Mouse (Mus musculus) CH12.LX (cell line): ENCODE measurements around the gene Nsdhl. TPM values are rescaled to one million over a fixed set of nuclear protein-coding genes. Genes with fewer than 3 reads are reported as not detected.

ENCODE experiments used
- DNase-seq: peaks from one replicate; pipeline ENCODE4 v3.0.0-alpha.2; 2013; ENCODE audit errors: extremely low read depth
- H3K27ac ChIP-seq: 2 replicates; pipeline ENCODE4 v1.5.1; 2012; ENCODE audit warnings: low read depth, mild to moderate bottlenecking, control low read depth, moderate library complexity; ENCODE audit not compliant: insufficient read depth
- H3K27me3 ChIP-seq: replicated peaks from 2 replicates; pipeline ENCODE3; 2012; ENCODE audit warnings: inconsistent platforms
- H3K36me3 ChIP-seq, 2 experiments: replicated peaks in 1 of 2; 2 replicates each; pipeline versions ENCODE3 to v1.6.1; 2012; ENCODE audit warnings: inconsistent platforms in 1 of 2, low read length in 1 of 2, mild to moderate bottlenecking in 1 of 2, mixed read lengths in 1 of 2, moderate library complexity in 1 of 2; ENCODE audit not compliant: control insufficient read depth in 1 of 2, insufficient read depth in 1 of 2
- H3K4me1 ChIP-seq, 2 experiments: 2 replicates each; pipeline ENCODE4 v1.6.1; 2012; ENCODE audit warnings: inconsistent platforms in 1 of 2, moderate library complexity in 1 of 2; ENCODE audit not compliant: insufficient read depth in 2 of 2, control insufficient read depth in 1 of 2
- H3K4me2 ChIP-seq: 2 replicates; pipeline ENCODE4 v1.6.1; 2012; ENCODE audit warnings: low read depth, mild to moderate bottlenecking, control low read depth; ENCODE audit not compliant: poor library complexity, insufficient read depth, severe bottlenecking
- H3K4me3 ChIP-seq, 3 experiments: fragments of 150-350 bp in 1 of 3; sonication (generic) in 1 of 3; replicated peaks in 1 of 3; 2 replicates each; pipeline versions ENCODE3 to v1.5.1; 2011 to 2012; ENCODE audit warnings: low read depth in 2 of 3, low read length in 2 of 3, mild to moderate bottlenecking in 2 of 3, moderate library complexity in 2 of 3, control low read depth in 1 of 3, improper control_type of control experiment in 1 of 3, inconsistent platforms in 1 of 3, mixed read lengths in 1 of 3; ENCODE audit not compliant: poor library complexity in 1 of 3
- H3K79me2 ChIP-seq: replicated peaks from 2 replicates; pipeline ENCODE4 v1.6.1; 2012; ENCODE audit warnings: mild to moderate bottlenecking, moderate library complexity; ENCODE audit not compliant: control insufficient read depth, poor library complexity, insufficient read depth, severe bottlenecking; ENCODE audit errors: extremely low read depth
- H3K9ac ChIP-seq: 2 replicates; pipeline ENCODE4 v1.6.1; 2012; ENCODE audit warnings: low read depth, mild to moderate bottlenecking, control low read depth, moderate library complexity; ENCODE audit not compliant: insufficient read depth
- H3K9me3 ChIP-seq: replicated peaks from 2 replicates; pipeline ENCODE3; 2012; ENCODE audit warnings: low read length, inconsistent platforms, mixed read lengths
- BHLHE40 ChIP-seq: IDR thresholded peaks from 2 replicates; pipeline ENCODE4 v1.6.1; 2011; ENCODE audit warnings: mild to moderate bottlenecking, low read depth, low read length, improper control_type of control experiment
- CTCF ChIP-seq, 2 experiments: IDR thresholded peaks in 1 of 2; conservative IDR thresholded peaks in 1 of 2; 2 replicates each; pipeline ENCODE4 v1.5.1; 2011 to 2012; ENCODE audit warnings: low read depth in 2 of 2, low read length in 2 of 2, improper control_type of control experiment in 1 of 2, inconsistent platforms in 1 of 2, mild to moderate bottlenecking in 1 of 2, moderate library complexity in 1 of 2
- E2F4 ChIP-seq: IDR thresholded peaks from 2 replicates; pipeline ENCODE4 v1.6.1; 2011; ENCODE audit warnings: low read depth, low read length, improper control_type of control experiment; ENCODE audit not compliant: insufficient replicate concordance
- EP300 ChIP-seq: IDR thresholded peaks from 2 replicates; pipeline ENCODE4 v1.6.1; 2011; ENCODE audit warnings: low read length, improper control_type of control experiment
- ETS1 ChIP-seq: conservative IDR thresholded peaks from 2 replicates; pipeline ENCODE4 v1.6.1; 2012; ENCODE audit warnings: low read depth, mild to moderate bottlenecking, inconsistent platforms, low read length, improper control_type of control experiment, moderate library complexity
- GABPA ChIP-seq: IDR thresholded peaks from 2 replicates; pipeline ENCODE4 v1.6.1; 2012; ENCODE audit warnings: low read depth, low read length, improper control_type of control experiment, inconsistent platforms; ENCODE audit not compliant: insufficient replicate concordance
- HCFC1 ChIP-seq: IDR thresholded peaks from 2 replicates; pipeline ENCODE4 v1.6.1; 2012; ENCODE audit warnings: low read depth, mild to moderate bottlenecking, inconsistent platforms, low read length, improper control_type of control experiment
- MAZ ChIP-seq: IDR thresholded peaks from 2 replicates; pipeline ENCODE4 v1.6.1; 2012; ENCODE audit warnings: low read depth, mild to moderate bottlenecking, inconsistent platforms, low read length, improper control_type of control experiment, moderate library complexity
- MXI1 ChIP-seq: IDR thresholded peaks from 2 replicates; pipeline ENCODE4 v1.6.1; 2011; ENCODE audit warnings: mild to moderate bottlenecking, low read depth, low read length, improper control_type of control experiment
- PAX5 ChIP-seq: IDR thresholded peaks from 2 replicates; pipeline ENCODE4 v1.6.1; 2012; ENCODE audit warnings: low read length, inconsistent platforms, mixed read lengths
- RCOR1 ChIP-seq: conservative IDR thresholded peaks from 2 replicates; pipeline ENCODE4 v1.6.1; 2012; ENCODE audit warnings: low read depth, mild to moderate bottlenecking, inconsistent platforms, low read length, improper control_type of control experiment
- SIN3A ChIP-seq: IDR thresholded peaks from 2 replicates; pipeline ENCODE4 v1.6.1; 2012; ENCODE audit warnings: low read length, improper control_type of control experiment, inconsistent platforms
- USF1 ChIP-seq: IDR thresholded peaks from 2 replicates; pipeline ENCODE4 v1.6.1; 2014; ENCODE audit warnings: low read depth, mild to moderate bottlenecking, inconsistent platforms, low read length, improper control_type of control experiment
- USF2 ChIP-seq: conservative IDR thresholded peaks from 2 replicates; pipeline ENCODE4 v1.6.1; 2011; ENCODE audit warnings: low read depth, low read length, improper control_type of control experiment
- ZC3H11A ChIP-seq: IDR thresholded peaks from 2 replicates; pipeline ENCODE4 v1.6.1; 2012; ENCODE audit warnings: low read depth, mild to moderate bottlenecking, inconsistent platforms, low read length, improper control_type of control experiment
- ZMIZ1 ChIP-seq: IDR thresholded peaks from 2 replicates; pipeline ENCODE4 v1.6.1; 2012; ENCODE audit warnings: low read depth, mild to moderate bottlenecking, inconsistent platforms, low read length, improper control_type of control experiment
- dilution Hi-C: fragments of 300-500 bp; cut with MboI; formaldehyde crosslinking; loops from 2 replicates; pipeline ENCODE4 v1.14.3; 2020; ENCODE audit warnings: low sequenced_read_pairs; ENCODE audit not compliant: extremely low pct_unique_long_range_greater_than_20kb, extremely low pct_ligation_motif_present
- in situ Hi-C: fragments of 300-500 bp; cut with MboI; formaldehyde crosslinking; loops from 3 replicates; pipeline ENCODE4 v1.14.3; 2019; ENCODE audit warnings: low sequenced_read_pairs, low pct_ligation_motif_present, low pct_unique_long_range_greater_than_20kb, mixed read lengths
- polyA plus RNA-seq: library from polyadenylated mRNA; unstranded; fragments of >175 nt; gene quantifications from 2 replicates; pipeline ENCODE4 v1.2.1, GENCODE M21; 2012; ENCODE audit warnings: low read depth; ENCODE audit not compliant: insufficient read length
- total RNA-seq, 2 experiments: library from RNA; depleted of rRNA; stranded (reverse); fragments of 300-350 nt in 1 of 2; fragments of >200 nt in 1 of 2; gene quantifications; 2 replicates each; pipeline ENCODE4 v1.2.3; 2012 to 2014

Nsdhl gene
- total and polyA plus RNA-seq, 3 experiments = 7.0 to 20.0 (median 17.8) TPM

- H3K4me1 ChIP-seq = no peaks in the 10 kb centered on the region
- no peaks in the 10 kb centered on the region for H3K27me3 ChIP-seq
- H3K4me3 ChIP-seq = no peak overlapping the region
- H3K27ac ChIP-seq = no peak overlapping the region
- TF ChIP-seq CTCF (conservative IDR thresholded peaks at IDR 0.05 in 1 of 2, IDR thresholded peaks at IDR 0.05 in 1 of 2; ENCODE audit: low read depth in 2 of 2, low read length in 2 of 2) (peak in 1 of 2 experiments; percentile 24; a peak in 1 of 4 replicates), BHLHE40 (no peak)
- TF ChIP-seq, all 38 proteins: peak for 1
- in situ Hi-C loops = no loop called here
- dilution Hi-C loops = no loop called here
- Histone ChIP-seq H3K79me2 (no peaks in the 10 kb centered on the region), H3K9ac (no peak overlapping the region), H3K4me2 (no peak overlapping the region), H3K9me3 (no peaks in the 10 kb centered on the region), H3K36me3 (no peaks in the 10 kb centered on the region)
- DNase-seq = no peak
These were observed 10.0 kb upstream of the Nsdhl start for GRCm38 (mm10) chrX:72908404-72908741.

GRCm38 (mm10) chrX:72911611-72912010 lies 6.7 kb upstream of the Nsdhl start:
- no peaks in the 10 kb centered on the region for H3K4me1 ChIP-seq
- H3K4me3 ChIP-seq = no peak overlapping the region
- H3K27me3 ChIP-seq = no peaks in the 10 kb centered on the region
- no peak for DNase-seq
- peaks cover 2 to 5% of the 10 kb centered on the region in 2 experiments for H3K36me3 ChIP-seq
- in situ Hi-C loops (no loop called here), dilution Hi-C loops (no loop called here)
- H3K9ac ChIP-seq = no peak overlapping the region
- no peaks in the 10 kb centered on the region for H3K9me3 ChIP-seq
- H3K27ac ChIP-seq = no peak overlapping the region
- TF ChIP-seq EP300 = no peak
- TF ChIP-seq USF2 = no peak
- TF ChIP-seq E2F4 = no peak
- no peak for TF ChIP-seq ETS1
- TF ChIP-seq MAZ = no peak
- no peak for TF ChIP-seq SIN3A
- TF ChIP-seq RCOR1 = no peak
- no peak for TF ChIP-seq HCFC1
- TF ChIP-seq CTCF (conservative IDR thresholded peaks at IDR 0.05 in 1 of 2, IDR thresholded peaks at IDR 0.05 in 1 of 2; ENCODE audit: low read depth in 2 of 2, low read length in 2 of 2) = no peak
- H3K79me2 ChIP-seq = no peaks in the 10 kb centered on the region
- no peak overlapping the region for H3K4me2 ChIP-seq

- dilution Hi-C loops = no loop called here
- H3K27ac ChIP-seq = no peak overlapping the region
- TF ChIP-seq HCFC1 = no peak
- TF ChIP-seq USF1 = no peak
- no peak for TF ChIP-seq ZMIZ1
- TF ChIP-seq ZC3H11A = no peak
- no peak for TF ChIP-seq PAX5
- TF ChIP-seq MXI1 = no peak
- TF ChIP-seq GABPA = no peak
These were observed 314 bp downstream of the Nsdhl start for GRCm38 (mm10) chrX:72918682-72919059.

More at GRCm38 (mm10) chrX:72918682-72919059, 314 bp downstream of the Nsdhl start:
- Histone ChIP-seq H3K36me3 (peaks cover 2 to 7% of the 10 kb centered on the region in 2 experiments), H3K9ac (peak overlapping the region; percentile 74), H3K9me3 (no peaks in the 10 kb centered on the region), H3K4me3 (peak overlapping the region; percentile 71 to 90 (median 73)), H3K27me3 (no peaks in the 10 kb centered on the region), H3K4me2 (peak overlapping the region; percentile 71), H3K79me2 (peaks cover 2% of the 10 kb centered on the region; the same call in 1 of the 2 replicates), H3K4me1 (peaks cover 0 to 24% of the 10 kb centered on the region in 2 experiments; a peak in 2 of 4 replicates)
- in situ Hi-C loops = no loop called here
- DNase-seq = no peak
